Mouse (Mus musculus) myocyte (in vitro differentiated cells): ENCODE results near the gene Pparg.

Source experiments
- MYOG ChIP-seq, 3 experiments: IDR thresholded peaks; one replicate each; pipeline ENCODE4 v1.6.1; 2011; ENCODE audit warnings: control low read depth in 2 of 3, low read depth in 2 of 3, mild to moderate bottlenecking in 2 of 3; ENCODE audit not compliant: insufficient read length in 2 of 3, control insufficient read depth in 1 of 3, insufficient read depth in 1 of 3
- POLR2A ChIP-seq: IDR thresholded peaks from one replicate; pipeline ENCODE4 v1.6.1; 2011; ENCODE audit warnings: low read depth, mild to moderate bottlenecking, control low read depth, moderate library complexity; ENCODE audit not compliant: insufficient read length
- POLR2AphosphoS2 ChIP-seq: IDR thresholded peaks from one replicate; pipeline ENCODE4 v1.6.1; 2011; ENCODE audit warnings: low read depth, control low read depth; ENCODE audit not compliant: insufficient read length
- SRF ChIP-seq: IDR thresholded peaks from one replicate; pipeline ENCODE4 v1.6.1; 2011; ENCODE audit warnings: low read depth; ENCODE audit not compliant: control insufficient read depth, insufficient read length
- TCF12 ChIP-seq: IDR thresholded peaks from one replicate; pipeline ENCODE4 v1.6.1; 2011; ENCODE audit warnings: mild to moderate bottlenecking, control low read depth; ENCODE audit not compliant: poor library complexity, insufficient read depth, severe bottlenecking

DNA sequence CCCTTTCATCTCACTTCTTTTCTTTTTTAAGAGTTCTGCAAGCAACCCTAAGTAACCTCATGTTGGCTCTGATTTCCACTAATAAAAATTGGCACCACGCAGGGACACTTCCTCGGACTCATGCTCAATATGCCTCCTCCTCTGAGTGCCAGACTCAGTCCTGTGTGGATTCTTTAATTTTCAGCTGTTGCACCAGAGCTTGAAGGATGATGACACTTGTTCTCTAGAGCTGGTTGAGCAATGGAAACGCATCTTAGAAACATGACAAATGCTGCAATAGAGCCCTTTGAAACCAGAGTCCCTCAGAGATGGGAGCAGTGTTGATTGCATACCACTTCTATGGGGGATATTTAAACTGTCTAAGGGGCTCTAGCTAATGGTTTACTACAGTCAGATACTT is 63.7 kb downstream of the Pparg start:
- TF ChIP-seq POLR2A (no peak), MYOG (IDR thresholded peaks at IDR 0.05; ENCODE audit: control insufficient read depth in 1 of 3, insufficient read depth in 1 of 3, insufficient read length in 2 of 3, low read depth in 2 of 3) (no peak), POLR2AphosphoS2 (no peak), TCF12 (no peak), SRF (no peak)
